ENCODE assay signal across 9 mouse cellular contexts in genomic region chr8:94567159-94567849, GRCm38 (mm10). TPM values are rescaled to one million over a fixed set of nuclear protein-coding genes. Genes with fewer than 3 reads are reported as not detected.
DNase-seq lines count a peak whose midpoint lies in the region; ATAC-seq lines count a peak whose summit lies in the region.
"Had no signal": no experiment of that assay in that cellular context is flagged by ENCODE, and none has a peak within 500 bp of the region (broad histone marks: within the 10 kb centered on the region; RNA-seq: fewer than 3 reads in every experiment).

No protein-coding gene starts in this region.

- no peak overlapping the region for H3K9ac ChIP-seq in midbrain, embryonic 15.5 days
- H3K9ac ChIP-seq: embryonic facial prominence, embryonic 12.5 days; liver, postnatal 0 days had no signal

- H3K36me3 ChIP-seq in hindbrain, embryonic 10.5 days = peaks cover 8% of the 10 kb centered on the region; the same call in 1 of the 2 replicates
- no peaks in the 10 kb centered on the region for H3K36me3 ChIP-seq in midbrain, embryonic 15.5 days (replicated peaks)
- H3K36me3 ChIP-seq: embryonic facial prominence, embryonic 12.5 days had no signal

- peak; percentile 95 for ATAC-seq in midbrain, embryonic 15.5 days (replicated peaks)
- ATAC-seq in megakaryocyte-erythroid progenitor cell, adult 5-6 weeks (replicated peaks; ENCODE audit: low FRiP score, low TSS enrichment, poor library complexity, severe bottlenecking) = no peak
- ATAC-seq: liver, postnatal 0 days had no signal

- H3K4me2 ChIP-seq in midbrain, embryonic 15.5 days = peak overlapping the region; percentile 36
- H3K4me2 ChIP-seq: embryonic facial prominence, embryonic 12.5 days had no signal

- no peaks in the 10 kb centered on the region for H3K9me3 ChIP-seq in hindbrain, embryonic 10.5 days
- H3K9me3 ChIP-seq in midbrain, embryonic 15.5 days = no peaks in the 10 kb centered on the region
- H3K9me3 ChIP-seq: embryonic facial prominence, embryonic 12.5 days had no signal

- H3K27me3 ChIP-seq in hindbrain, embryonic 10.5 days (ENCODE audit: insufficient read depth, poor library complexity, severe bottlenecking) = peaks cover 26% of the 10 kb centered on the region
- no peaks in the 10 kb centered on the region for H3K27me3 ChIP-seq in midbrain, embryonic 15.5 days (replicated peaks)
- H3K27me3 ChIP-seq: embryonic facial prominence, embryonic 12.5 days had no signal

- peaks cover 36% of the 10 kb centered on the region for H3K4me1 ChIP-seq in hindbrain, embryonic 10.5 days (replicated peaks)
- peaks cover 37% of the 10 kb centered on the region for H3K4me1 ChIP-seq in midbrain, embryonic 15.5 days

- 56% methylated on average over 8 of the region's 8 CpGs for WGBS in hindbrain, embryonic 10.5 days
- 31% methylated on average over 8 of the region's 8 CpGs for WGBS in midbrain, embryonic 15.5 days

- peak overlapping the region; percentile 28 for H3K4me3 ChIP-seq in hindbrain, embryonic 10.5 days
- H3K4me3 ChIP-seq in midbrain, embryonic 15.5 days = no peak overlapping the region
- H3K4me3 ChIP-seq: embryonic facial prominence, embryonic 12.5 days had no signal

- H3K27ac ChIP-seq in hindbrain, embryonic 10.5 days = peak overlapping the region; percentile 75
- peak overlapping the region; percentile 90 for H3K27ac ChIP-seq in midbrain, embryonic 15.5 days
- H3K27ac ChIP-seq: embryonic facial prominence, embryonic 12.5 days had no signal

- DNase-seq in R1 (ENCODE audit: low read depth, low spot score) = peak; percentile 36
- peak; percentile 71 for DNase-seq in embryo, embryonic 10.5 days (ENCODE audit: low spot score)
- peak; percentile 39 for DNase-seq in hindbrain, embryonic 10.5 days (ENCODE audit: low spot score)
- no peak for DNase-seq in kidney, adult 9 months
- DNase-seq in urinary bladder, postnatal 25 days (ENCODE audit: low spot score) = no peak
- DNase-seq: liver, postnatal 0 days had no signal

RNA-seq across cellular contexts. Expression of gene Rspry1, which starts 34.4 kb away (rescaled TPM):
- polyA plus RNA-seq in hindbrain, embryonic 10.5 days (2016; fragmentation: Nextera tagmentation; extraction: Ambion mirVana) = 41.8 and 42.7 TPM in 2 replicates
- 53.3 and 56.1 TPM in 2 replicates for polyA plus RNA-seq in midbrain, embryonic 15.5 days (2015; fragmentation: Nextera tagmentation; extraction: Ambion mirVana)
- 32.6 and 43.4 TPM in 2 replicates for total RNA-seq in megakaryocyte-erythroid progenitor cell, adult 5-6 weeks (2014; fragmentation: Nextera tagmentation)
- 43.9 and 51.2 TPM in 2 replicates for total RNA-seq in megakaryocyte-erythroid progenitor cell, adult 5-6 weeks (2017)

RNA-seq across cellular contexts. Expression of gene Fam192a, which starts 34.5 kb away (rescaled TPM):
- 82.4 and 86.2 TPM in 2 replicates for polyA plus RNA-seq in hindbrain, embryonic 10.5 days (2016; fragmentation: Nextera tagmentation; extraction: Ambion mirVana)
- polyA plus RNA-seq in midbrain, embryonic 15.5 days (2015; fragmentation: Nextera tagmentation; extraction: Ambion mirVana) = 75.0 and 75.2 TPM in 2 replicates
- 52.0 and 60.3 TPM in 2 replicates for total RNA-seq in megakaryocyte-erythroid progenitor cell, adult 5-6 weeks (2014; fragmentation: Nextera tagmentation)
- 89.9 and 154 TPM in 2 replicates for total RNA-seq in megakaryocyte-erythroid progenitor cell, adult 5-6 weeks (2017)

RNA-seq across cellular contexts. Expression of gene Cpne2, which starts 34.5 kb away (rescaled TPM):
- 10.0 and 11.1 TPM in 2 replicates for polyA plus RNA-seq in hindbrain, embryonic 10.5 days (2016; fragmentation: Nextera tagmentation; extraction: Ambion mirVana)
- polyA plus RNA-seq in midbrain, embryonic 15.5 days (2015; fragmentation: Nextera tagmentation; extraction: Ambion mirVana) = 15.2 and 18.8 TPM in 2 replicates
- 111 and 116 TPM in 2 replicates for total RNA-seq in megakaryocyte-erythroid progenitor cell, adult 5-6 weeks (2014; fragmentation: Nextera tagmentation)
- total RNA-seq in megakaryocyte-erythroid progenitor cell, adult 5-6 weeks (2017) = 78.7 and 81.7 TPM in 2 replicates

Comparison
In these comparisons a context has a peak if more than half of its experiments do, and no peak if none do; other contexts are left out.
1. DNase-seq: peak in R1 (single experiment), embryo, embryonic 10.5 days (single experiment) and hindbrain, embryonic 10.5 days (single experiment); none in kidney, adult 9 months (single experiment) and urinary bladder, postnatal 25 days (single experiment).